Mouse (Mus musculus) mouse embryonic stem cell (cell line): Measurements from ENCODE around the gene Ywhah.

Experiments
- in situ Hi-C, 2 experiments: fragments of 300-500 bp; cut with MboI; formaldehyde crosslinking; loops; 1 replicate in 1 of 2; 3 replicates in 1 of 2; pipeline ENCODE4 v1.14.3; 2019 to 2020; ENCODE audit warnings: low sequenced_read_pairs in 2 of 2, low pct_unique_long_range_greater_than_20kb in 1 of 2, mixed read lengths in 1 of 2; ENCODE audit not compliant: unreplicated experiment in 1 of 2

Ywhah gene

DNA sequence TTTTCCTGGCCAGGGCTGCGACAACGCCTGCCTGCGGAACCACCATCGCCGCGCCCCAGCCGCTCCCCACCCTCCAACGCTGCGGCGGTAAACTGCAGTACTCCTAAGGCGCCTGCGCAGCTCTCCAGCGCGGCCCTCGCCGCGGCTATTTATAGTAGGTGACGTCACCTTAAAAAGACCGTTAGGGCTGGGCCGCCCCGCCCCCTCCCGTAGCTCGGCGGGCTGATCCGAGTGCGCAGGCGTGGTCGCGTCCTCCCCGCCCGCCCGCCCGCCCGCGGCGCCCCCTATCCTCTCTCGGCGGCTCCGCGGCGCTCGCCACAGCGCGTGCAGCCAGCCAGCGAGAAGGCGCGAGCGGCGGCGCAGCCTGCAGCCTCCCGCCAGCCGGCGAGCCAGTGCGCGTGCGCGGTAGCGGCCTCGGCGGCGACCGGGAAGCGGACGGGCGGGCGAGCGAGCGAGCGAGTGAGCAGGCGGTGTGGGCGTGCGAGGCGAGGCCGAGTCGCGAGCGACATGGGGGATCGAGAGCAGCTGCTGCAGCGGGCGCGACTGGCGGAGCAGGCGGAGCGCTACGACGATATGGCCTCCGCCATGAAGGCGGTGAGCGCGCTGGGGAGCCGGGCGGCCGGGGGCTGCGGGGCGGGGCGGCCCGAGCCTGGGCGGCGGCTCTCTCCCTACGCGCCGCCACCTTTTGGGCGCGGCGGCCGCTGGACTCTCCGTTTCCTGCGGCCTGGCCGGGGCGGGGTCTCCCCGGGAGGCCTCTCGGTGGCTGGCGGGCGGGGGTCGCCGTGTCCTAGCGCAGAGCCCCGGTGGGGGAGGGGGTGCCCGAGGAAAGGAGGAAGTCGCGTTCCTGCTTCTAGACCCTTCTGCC lies at the start of gene Ywhah:
Gene Ywhah, plus strand, starts transcription at position 256 of the 865 bp plus-strand sequence.
- in situ Hi-C loops: no loop called here

DNA sequence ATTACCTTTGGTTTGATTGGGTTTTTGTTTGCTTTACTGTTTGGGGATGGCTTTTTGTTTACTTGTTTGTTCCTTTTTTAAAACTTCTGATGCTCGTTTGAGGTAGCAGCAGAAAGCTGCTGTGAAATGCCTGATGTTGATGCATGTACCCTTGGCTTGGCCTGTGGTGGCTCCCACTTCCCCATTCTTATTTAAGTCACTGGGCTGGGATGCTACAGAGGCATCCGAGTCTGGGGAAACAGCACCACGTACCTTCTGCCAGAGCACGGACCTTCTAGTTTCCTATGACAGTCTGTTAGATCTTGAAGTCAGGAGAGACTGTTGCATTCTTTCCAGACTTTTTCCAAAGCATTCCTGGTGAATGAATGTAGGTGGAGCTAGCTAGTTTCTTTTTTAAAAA lies 42.1 kb upstream of the Ywhah start:
- in situ Hi-C loops: no loop called here

DNA sequence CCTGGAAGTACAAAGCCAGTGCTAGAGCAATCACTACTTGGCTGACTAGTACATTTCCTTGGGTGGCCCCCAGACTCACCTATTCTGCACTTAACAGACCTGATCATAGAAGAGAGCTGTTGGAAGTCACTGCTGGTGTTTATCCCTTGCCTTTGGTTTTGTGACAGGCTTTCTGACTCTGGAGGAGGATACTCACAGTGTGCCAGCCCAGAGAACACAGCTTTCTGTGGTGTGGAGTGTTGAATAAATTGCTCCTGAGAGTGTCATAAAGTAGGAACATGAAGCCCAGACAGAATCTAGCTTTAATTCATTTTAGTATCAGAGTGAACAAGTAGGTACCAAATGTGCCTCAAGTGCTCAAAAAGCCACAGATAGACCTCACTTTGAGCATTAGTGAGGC lies 41.4 kb upstream of the Ywhah start:
- in situ Hi-C loops: no loop called here

DNA sequence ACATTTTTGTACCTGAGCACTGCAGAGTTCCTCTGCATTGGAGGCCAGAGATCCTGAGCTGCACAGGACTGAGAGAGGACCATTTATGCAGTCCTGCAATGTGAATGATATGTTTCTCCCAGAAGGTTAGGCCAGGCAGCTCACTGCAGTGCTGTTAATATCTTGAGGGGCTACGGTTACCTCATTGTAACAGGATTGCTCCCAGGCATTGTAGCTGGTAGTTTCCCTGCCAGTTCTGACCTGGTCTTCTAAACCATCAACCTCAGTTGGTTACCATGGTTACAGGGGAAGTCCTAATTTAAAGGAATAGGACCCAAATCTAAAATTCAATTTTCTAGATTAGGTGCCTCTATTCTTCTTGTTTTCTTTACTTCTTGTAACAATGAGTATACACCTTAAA lies 33.2 kb upstream of the Ywhah start:
- in situ Hi-C loops: no loop called here

DNA sequence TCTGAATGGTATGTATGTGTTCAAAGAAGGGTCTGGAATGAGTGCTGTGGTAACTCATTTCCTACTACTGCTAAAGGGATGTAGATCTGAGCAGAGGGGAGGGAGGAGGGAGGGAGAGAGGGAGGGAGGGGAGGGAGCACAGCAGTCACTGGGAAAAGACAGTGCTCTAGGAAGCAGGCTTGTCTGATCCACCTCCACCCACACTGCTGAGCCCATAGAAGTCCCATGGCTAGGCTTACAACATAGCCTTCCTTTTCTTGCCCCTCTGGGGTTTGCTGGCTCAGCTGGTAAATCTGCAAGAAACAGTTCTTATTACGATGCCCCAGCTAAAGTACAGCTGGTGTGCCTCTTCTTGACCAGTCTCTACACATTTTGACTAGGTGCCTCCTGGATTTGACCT lies 30.7 kb upstream of the Ywhah start:
- in situ Hi-C loops: no loop called here

DNA sequence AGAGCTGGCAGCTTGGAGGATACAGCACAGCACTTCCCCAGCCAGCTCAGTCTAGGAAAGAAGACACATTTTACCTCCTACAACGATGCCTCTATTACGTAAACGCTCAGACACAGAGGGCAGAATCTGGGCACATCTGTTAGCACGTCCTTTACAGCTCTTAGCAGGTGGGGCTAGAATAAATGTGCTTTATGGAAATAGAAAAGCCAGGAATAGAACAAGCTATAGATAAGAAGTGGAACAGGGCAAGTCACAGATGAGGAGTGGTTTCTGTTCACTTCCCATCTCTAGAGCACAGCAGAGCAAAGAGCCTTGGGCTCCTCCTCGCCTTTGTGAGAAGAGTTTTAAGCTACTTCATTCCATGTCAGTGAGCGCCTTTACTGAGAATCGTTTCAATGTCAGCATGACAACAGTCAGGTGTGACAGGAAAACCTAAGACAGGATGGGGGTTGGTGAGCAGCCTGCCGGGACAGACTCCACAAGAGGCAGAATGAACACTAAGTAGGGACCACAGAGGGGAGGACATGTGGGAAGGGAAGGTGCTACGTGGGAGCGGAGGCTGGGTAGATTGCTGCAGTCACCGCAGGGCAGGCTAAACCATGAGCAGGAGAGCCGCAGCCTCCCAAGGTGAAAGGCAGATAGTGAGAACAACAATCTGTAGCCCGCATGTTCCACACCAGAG lies 28.5 kb upstream of the Ywhah start:
- in situ Hi-C loops: no loop called here

DNA sequence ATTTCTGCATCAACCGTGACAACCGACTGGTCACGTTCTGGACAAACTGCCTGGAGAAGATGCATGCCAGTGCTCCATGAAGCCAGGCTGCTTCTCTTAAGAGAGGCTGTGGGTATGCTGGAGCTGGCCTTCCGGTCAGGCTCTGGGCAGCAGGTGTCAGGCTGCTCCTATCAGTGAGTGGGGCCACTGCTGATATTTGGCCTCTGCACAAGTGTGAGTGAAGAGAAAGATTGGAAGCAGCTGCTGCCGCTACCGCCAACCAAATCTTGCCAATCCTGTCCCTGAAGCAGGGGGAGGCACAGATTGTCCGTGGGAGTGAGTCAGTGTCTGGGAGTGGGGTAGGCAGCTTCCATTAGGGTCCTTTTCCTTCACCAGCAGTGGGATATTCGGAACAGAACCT lies 27.5 kb upstream of the Ywhah start:
- in situ Hi-C loops: no loop called here

DNA sequence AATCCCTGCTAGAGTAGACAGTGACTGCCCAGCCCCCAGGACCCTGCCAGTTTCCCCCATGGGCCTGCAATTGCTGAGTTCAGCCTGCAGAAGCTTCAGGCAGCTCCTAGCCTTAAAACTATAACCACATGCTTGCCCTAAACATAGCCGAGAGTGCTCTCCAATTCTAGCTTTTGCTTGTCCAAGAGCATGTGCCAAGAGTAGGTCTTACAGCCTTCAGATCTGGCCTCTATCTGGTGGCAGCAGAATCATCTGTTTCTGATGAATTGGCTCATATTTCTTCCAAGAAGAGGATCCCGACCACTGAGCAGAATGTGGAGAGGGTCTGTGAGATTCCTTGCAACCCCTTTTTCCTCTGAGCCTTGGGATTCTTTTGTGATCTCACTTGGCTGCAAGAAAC lies 24.1 kb upstream of the Ywhah start:
- in situ Hi-C loops: no loop called here

DNA sequence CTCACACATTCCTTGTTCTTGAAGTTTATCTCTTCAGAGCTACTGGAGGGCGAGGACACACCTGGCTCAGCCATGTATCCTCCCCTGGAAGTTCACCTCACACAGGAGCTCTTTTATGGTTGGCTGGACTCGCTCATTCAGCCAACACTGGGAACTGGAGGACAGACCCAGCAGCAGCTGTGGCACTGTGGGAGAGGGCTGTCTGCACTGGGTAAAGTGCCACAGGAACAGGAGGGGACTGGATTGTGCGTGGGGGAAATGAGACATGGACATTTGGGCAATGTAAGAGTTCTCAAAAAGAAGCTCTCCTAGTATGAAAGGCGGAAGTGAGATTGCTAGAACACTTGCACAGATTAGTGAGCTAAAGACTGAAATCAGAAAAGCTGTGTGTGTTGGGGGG lies 22.9 kb upstream of the Ywhah start:
- in situ Hi-C loops: no loop called here

DNA sequence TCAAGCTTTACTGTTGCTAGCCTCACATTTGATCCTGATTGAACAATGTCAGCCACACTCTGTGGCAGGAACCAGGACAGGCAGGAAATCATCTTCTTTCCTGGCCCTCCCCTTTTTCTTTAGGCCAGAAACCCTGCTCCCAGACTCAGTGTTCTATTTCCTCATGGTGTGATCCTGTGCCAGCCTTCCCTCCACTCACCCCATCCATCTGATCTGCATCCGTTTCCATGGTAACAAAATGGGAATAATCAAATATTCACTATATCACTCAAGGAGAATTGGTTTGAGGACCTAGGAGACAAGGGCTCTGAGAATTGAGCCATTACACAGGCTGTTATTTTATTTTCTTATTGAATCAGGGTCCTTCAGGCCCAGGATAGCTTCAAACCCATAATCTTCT lies 22.1 kb upstream of the Ywhah start:
- in situ Hi-C loops: no loop called here

DNA sequence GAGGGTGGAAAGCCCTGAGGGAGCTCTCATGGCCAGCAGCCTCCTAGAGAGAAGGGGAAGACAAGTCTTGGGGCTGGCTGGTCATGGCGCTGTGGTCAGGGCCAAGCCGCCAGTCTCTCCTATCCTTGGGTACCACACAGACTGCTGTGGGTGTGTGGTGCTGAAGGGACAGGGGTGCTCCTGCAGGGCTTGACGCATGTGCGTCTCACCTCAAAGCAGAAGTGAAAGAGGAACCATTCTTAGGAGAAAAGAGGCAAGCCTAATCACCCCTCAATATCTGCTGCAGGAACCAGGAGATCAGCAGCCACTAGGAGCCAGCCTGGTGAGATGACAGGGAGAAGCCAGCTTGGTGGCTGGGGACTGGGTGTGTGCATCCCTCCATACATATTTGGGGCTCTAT lies 20.9 kb upstream of the Ywhah start:
- in situ Hi-C loops: no loop called here

DNA sequence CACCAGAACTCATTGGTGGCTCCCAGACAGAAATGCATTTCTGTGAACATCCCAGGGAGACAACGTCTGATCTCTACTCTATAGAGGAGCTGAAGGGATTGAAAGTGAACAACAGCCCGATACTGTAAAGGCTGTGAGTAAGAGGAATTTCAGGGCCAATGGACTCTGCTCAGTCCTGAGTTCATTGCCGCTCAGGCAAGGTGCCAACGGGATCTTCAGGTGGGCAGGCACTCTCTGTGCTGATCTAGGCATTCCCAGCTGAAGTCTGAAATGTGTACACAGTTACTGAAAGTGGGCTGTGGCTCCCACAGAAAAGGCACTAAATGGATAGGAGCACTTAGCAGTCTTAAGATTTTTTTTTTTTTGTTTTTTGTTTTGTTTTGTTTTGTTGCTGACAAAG lies 19.8 kb upstream of the Ywhah start:
- in situ Hi-C loops: no loop called here

DNA sequence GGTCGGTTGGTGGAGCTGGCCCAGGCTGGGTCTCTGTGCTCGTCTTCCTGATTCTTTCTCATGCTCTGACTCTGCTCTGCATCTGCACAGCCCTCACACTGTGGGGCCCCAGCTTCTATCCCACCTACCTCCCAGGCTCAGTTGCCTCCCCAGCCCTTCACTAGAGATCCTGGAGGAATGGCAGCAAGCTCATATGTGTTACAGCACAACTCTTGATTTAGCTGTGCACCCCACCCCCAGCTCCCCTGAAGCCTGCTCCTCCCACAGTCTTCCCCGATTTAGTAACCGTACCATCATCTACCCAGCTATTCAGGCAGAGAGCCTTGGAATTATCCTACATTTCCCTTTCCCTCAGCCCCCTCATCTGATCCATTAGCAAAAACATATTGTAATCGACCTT lies 17.5 kb upstream of the Ywhah start:
- in situ Hi-C loops: no loop called here

DNA sequence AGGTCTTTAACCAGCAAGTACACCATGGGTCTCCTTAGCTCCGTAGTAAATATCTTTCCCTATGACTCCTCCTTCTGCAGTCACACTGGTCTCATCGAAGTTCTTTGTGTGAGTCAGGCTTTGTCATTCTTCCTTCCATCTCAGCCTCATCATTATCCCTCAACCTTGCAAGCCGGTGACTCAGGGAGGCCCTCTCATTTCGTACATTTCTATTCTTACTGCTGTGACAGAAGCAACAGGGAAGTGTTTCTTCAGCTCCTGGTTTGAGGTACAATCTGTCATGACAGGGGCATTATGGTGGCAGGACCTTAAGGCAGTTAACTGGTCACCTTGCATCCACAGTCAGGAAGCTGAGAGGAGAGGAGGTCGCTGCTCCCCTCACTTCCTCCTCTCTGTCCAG lies 15.8 kb upstream of the Ywhah start:
- in situ Hi-C loops: no loop called here

DNA sequence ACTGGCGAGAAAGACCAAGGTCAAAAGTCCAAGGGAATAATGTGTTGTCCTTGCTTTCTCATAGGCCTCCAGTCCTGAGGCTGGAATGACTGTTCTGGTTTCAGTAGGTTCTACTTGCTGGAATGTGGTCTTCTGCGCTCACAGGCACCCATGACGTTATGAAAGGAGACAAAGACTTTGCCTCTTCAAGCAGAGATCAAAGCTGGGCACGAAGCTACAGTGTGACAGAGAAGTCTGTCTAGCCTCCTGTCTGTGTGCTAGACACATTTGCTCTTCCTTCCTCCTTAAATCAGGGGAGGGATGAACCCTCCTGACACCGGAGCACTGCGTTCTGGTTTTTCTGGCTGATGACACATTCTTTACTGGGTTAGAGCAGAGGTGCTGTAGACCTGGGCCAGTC lies 15.1 kb upstream of the Ywhah start:
- in situ Hi-C loops: no loop called here

DNA sequence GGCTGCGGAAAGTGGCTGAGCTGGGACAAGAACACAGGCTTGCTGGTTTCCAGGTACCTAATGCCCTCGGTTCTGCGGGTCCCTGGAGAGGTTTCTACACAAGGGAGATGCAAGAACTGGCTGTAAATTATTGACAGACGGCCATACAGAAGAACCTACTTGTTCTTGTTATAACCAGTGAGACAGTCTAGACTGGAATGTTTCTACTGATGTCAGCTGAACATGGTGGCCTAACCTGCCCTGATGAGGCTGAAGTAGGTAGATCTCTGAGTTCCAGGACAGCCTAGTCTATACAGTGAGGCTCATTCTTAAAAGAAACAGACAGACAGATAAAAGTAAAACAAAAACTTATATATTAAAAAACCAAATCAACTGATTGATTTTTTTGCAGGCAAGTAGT lies 14.5 kb upstream of the Ywhah start:
- in situ Hi-C loops: no loop called here

DNA sequence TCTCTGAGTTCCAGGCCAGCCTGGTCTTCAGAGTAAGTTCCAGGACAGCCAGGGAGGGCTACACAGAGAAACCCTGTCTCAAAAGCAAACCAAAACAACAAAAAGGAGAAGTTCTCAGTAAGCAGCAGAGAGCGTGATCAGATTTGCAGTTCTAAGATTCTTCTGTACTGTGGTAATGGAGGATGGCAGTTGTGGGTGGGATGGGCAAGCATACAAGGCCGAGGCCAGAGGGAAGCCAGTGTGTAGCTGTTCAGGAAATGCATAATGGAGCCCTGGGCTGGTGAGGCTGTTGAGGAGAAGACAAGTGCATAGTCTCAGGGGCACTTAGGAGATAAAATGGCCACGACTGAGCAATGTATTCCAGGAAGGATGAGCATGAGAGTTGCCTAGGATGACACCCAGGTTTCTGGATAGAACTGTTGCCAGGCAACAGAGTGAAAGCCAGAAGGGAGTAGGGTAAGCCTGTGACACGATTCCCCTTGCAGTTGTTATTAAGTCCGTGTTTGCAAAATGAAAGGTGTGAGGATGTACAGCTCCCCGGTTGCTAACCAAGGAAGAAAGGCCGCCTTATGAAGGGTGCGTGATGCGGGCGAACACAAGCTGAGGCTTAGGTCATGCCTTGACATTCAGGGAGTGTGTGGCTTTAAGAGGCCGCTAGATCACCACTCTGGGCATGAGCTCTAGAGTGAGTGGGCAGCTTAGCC lies 13.0 kb upstream of the Ywhah start:
- in situ Hi-C loops: no loop called here

DNA sequence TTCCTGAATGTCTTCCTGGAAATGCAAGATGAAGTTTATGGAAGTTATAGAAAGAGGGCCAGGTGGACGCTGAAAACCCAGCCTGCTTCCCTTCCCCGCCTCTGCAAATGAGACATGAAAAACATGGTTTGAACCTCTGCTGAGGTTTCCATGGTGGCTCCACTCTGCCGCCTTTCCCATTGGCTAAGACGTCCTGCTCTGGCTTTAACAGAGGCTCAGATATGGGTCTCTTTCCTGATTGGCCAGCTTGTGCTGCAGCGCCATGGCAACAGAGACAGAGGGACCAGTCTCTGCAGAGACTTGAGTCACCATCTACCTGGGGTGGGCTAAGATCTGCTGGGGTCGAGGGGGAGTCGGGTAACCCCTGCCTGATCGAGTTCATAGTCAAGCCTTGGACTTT lies 11.9 kb upstream of the Ywhah start:
- in situ Hi-C loops: no loop called here

DNA sequence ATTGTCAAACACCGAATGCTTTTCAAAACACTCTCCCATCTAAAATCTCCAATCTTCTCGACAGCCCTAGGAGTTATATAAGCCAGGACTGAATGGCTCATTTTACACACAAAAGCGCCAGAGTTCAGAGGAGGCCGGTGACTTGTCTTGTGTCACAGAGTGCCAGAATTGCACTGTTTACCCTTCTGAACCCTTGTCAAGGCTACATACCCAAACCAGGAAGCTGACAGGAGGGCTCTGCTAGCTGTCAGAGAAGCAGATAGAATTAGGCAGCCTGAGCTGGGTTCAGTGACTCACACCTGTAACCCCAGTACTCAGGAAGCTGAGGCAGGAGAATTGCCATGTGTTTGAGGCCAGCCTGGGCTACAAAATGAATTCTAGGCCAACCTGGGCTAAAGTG lies 11.2 kb upstream of the Ywhah start:
- in situ Hi-C loops: no loop called here

DNA sequence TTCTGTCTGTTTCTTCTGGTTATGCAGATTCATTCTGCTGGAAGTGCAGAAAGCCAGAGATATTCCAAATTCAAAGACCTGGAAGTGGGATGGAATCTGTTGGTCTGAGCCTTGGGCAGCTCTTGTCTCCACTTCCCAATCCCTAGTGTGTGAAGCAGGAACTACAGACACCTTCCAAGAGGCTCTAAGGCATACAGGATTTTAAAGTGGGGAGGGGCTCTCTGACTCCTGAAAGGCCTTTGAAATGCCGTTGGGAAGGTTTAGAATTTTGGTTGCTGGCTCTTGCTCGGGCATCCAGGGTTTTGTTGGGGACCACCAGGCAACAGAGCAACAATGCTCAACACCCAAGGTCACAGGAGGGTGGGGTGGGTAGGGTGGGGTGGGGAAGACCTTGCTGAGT lies 9.3 kb upstream of the Ywhah start:
- in situ Hi-C loops: no loop called here
